Comparison of ENCODE assay signal across 11 mouse cellular contexts in genomic region chr7:26779799-26780416, GRCm38 (mm10). TPM values are rescaled to one million over a fixed set of nuclear protein-coding genes. Genes with fewer than 3 reads are reported as not detected.
DNase-seq lines count a peak whose midpoint lies in the region; ATAC-seq and TF ChIP-seq lines count a peak whose summit lies in the region.
"Had no signal": no experiment of that assay in that cellular context is flagged by ENCODE, and none has a peak within 500 bp of the region (broad histone marks: within the 10 kb centered on the region; RNA-seq: fewer than 3 reads in every experiment).

No protein-coding gene starts in this region.

- H3K4me3 ChIP-seq in limb, embryonic 11.5 days (ENCODE audit: low read depth, low read length) = no peak overlapping the region
- H3K4me3 ChIP-seq in limb, embryonic 10.5 days = no peak overlapping the region
- no peak overlapping the region for H3K4me3 ChIP-seq in hindbrain, embryonic 16.5 days (ENCODE audit: low read length)
- no peak overlapping the region for H3K4me3 ChIP-seq in neural tube, embryonic 15.5 days (replicated peaks)
- H3K4me3 ChIP-seq in thymus, adult 2 months (ENCODE audit: control insufficient read depth, insufficient read depth, low read length) = no peak overlapping the region

- no peaks in the 10 kb centered on the region for H3K9me3 ChIP-seq in limb, embryonic 11.5 days (ENCODE audit: control insufficient read depth, low read length)
- no peaks in the 10 kb centered on the region for H3K9me3 ChIP-seq in limb, embryonic 10.5 days (replicated peaks)
- H3K9me3 ChIP-seq in hindbrain, embryonic 16.5 days (ENCODE audit: control insufficient read depth, low read length) = no peaks in the 10 kb centered on the region
- H3K9me3 ChIP-seq in neural tube, embryonic 15.5 days (replicated peaks) = no peaks in the 10 kb centered on the region

- TF ChIP-seq POLR2A in thymus, adult 2 months (IDR thresholded peaks at IDR 0.05; ENCODE audit: control insufficient read depth, extremely low read depth, insufficient read depth, low read length, poor library complexity) = no peak

- no peak for DNase-seq in limb, embryonic 11.5 days (ENCODE audit: low spot score)
- no peak for DNase-seq in limb, embryonic 10.5 days (ENCODE audit: low spot score)
- DNase-seq in c-Kit-positive CD71-positive TER-119-positive erythroid progenitor cells, embryonic 14.5 days (ENCODE audit: low spot score) = peak; percentile 6
- no peak for DNase-seq in thymus, adult 2 months
- DNase-seq in kidney, adult 8-10 months = no peak
- DNase-seq: cerebellum, postnatal 25 days had no signal

- H3K4me1 ChIP-seq in limb, embryonic 11.5 days (ENCODE audit: control insufficient read depth, insufficient read depth, low read length) = no peaks in the 10 kb centered on the region
- no peaks in the 10 kb centered on the region for H3K4me1 ChIP-seq in limb, embryonic 10.5 days
- no peaks in the 10 kb centered on the region for H3K4me1 ChIP-seq in hindbrain, embryonic 16.5 days (ENCODE audit: control insufficient read depth, insufficient read depth, low read depth, low read length)
- H3K4me1 ChIP-seq in neural tube, embryonic 15.5 days = no peaks in the 10 kb centered on the region
- H3K4me1 ChIP-seq in thymus, adult 2 months (replicated peaks; ENCODE audit: control insufficient read depth, insufficient read depth, low read length) = no peaks in the 10 kb centered on the region

- H3K4me2 ChIP-seq in limb, embryonic 11.5 days (ENCODE audit: low read depth, severe bottlenecking) = no peak overlapping the region
- H3K4me2 ChIP-seq in hindbrain, embryonic 16.5 days (ENCODE audit: low read length) = peak overlapping the region; percentile 44; the same call in 1 of the 2 replicates
- peak overlapping the region; percentile 40 for H3K4me2 ChIP-seq in neural tube, embryonic 15.5 days

- no peaks in the 10 kb centered on the region for H3K27me3 ChIP-seq in limb, embryonic 11.5 days (ENCODE audit: control insufficient read depth, insufficient read depth, low read length)
- H3K27me3 ChIP-seq in limb, embryonic 10.5 days (ENCODE audit: low read depth, poor library complexity, severe bottlenecking) = no peaks in the 10 kb centered on the region
- H3K27me3 ChIP-seq in hindbrain, embryonic 16.5 days (replicated peaks; ENCODE audit: control insufficient read depth, insufficient read depth, low read length) = no peaks in the 10 kb centered on the region
- H3K27me3 ChIP-seq in neural tube, embryonic 15.5 days (replicated peaks) = no peaks in the 10 kb centered on the region
- no peaks in the 10 kb centered on the region for H3K27me3 ChIP-seq in thymus, adult 2 months (ENCODE audit: control insufficient read depth, insufficient read depth, low read length)

- H3K9ac ChIP-seq in limb, embryonic 11.5 days (ENCODE audit: low read length) = no peak overlapping the region
- H3K9ac ChIP-seq in hindbrain, embryonic 16.5 days (ENCODE audit: low read depth, low read length) = no peak overlapping the region
- H3K9ac ChIP-seq in neural tube, embryonic 15.5 days (replicated peaks) = no peak overlapping the region

- H3K36me3 ChIP-seq in limb, embryonic 11.5 days (ENCODE audit: control insufficient read depth, insufficient read depth, low read length) = no peaks in the 10 kb centered on the region
- H3K36me3 ChIP-seq in limb, embryonic 10.5 days = no peaks in the 10 kb centered on the region
- H3K36me3 ChIP-seq in hindbrain, embryonic 16.5 days (ENCODE audit: control insufficient read depth, insufficient read depth, low read length) = no peaks in the 10 kb centered on the region
- no peaks in the 10 kb centered on the region for H3K36me3 ChIP-seq in neural tube, embryonic 15.5 days
- H3K36me3 ChIP-seq in thymus, adult 2 months (ENCODE audit: control insufficient read depth, insufficient read depth, low read length) = no peaks in the 10 kb centered on the region

- peak; percentile 86; the same call in 1 of the 2 replicates for ATAC-seq in limb, embryonic 11.5 days (ENCODE audit: insufficient number of reproducible peaks, low FRiP score, low TSS enrichment, low read depth)
- peak; percentile 78 for ATAC-seq in hindbrain, embryonic 16.5 days
- ATAC-seq in neural tube, embryonic 15.5 days (ENCODE audit: low FRiP score) = peak; percentile 71
- no peak for ATAC-seq in frontal cortex, adult (ENCODE audit: low TSS enrichment)

- no peak overlapping the region for H3K27ac ChIP-seq in limb, embryonic 11.5 days (replicated peaks; ENCODE audit: low read depth, low read length)
- H3K27ac ChIP-seq in limb, embryonic 10.5 days = no peak overlapping the region
- H3K27ac ChIP-seq in hindbrain, embryonic 16.5 days (ENCODE audit: low read depth, low read length) = no peak overlapping the region
- H3K27ac ChIP-seq in neural tube, embryonic 15.5 days (replicated peaks) = no peak overlapping the region
- H3K27ac ChIP-seq in thymus, adult 2 months (ENCODE audit: control insufficient read depth, insufficient read depth, low read length) = no peak overlapping the region
- H3K27ac ChIP-seq: macrophage had no signal

- WGBS in limb, embryonic 11.5 days = 87% methylated on average over 5 of the region's 5 CpGs
- 76% methylated on average over 5 of the region's 5 CpGs for WGBS in limb, embryonic 10.5 days
- 85% methylated on average over 5 of the region's 5 CpGs for WGBS in hindbrain, embryonic 16.5 days
- WGBS in neural tube, embryonic 15.5 days = 84% methylated on average over 5 of the region's 5 CpGs
- WGBS in thymus, adult 2 months = 84% methylated on average over 5 of the region's 5 CpGs

- TF ChIP-seq CTCF in thymus, adult 2 months (IDR thresholded peaks at IDR 0.05; ENCODE audit: borderline replicate concordance, control insufficient read depth, extremely low read depth, insufficient read depth, low read length, poor library complexity) = no peak

RNA-seq across cellular contexts. Expression of gene Cyp2b19, which starts 23.0 kb away (rescaled TPM):
- not detected in 2 replicates for polyA plus RNA-seq in limb, embryonic 11.5 days (2014; fragmentation: Nextera tagmentation; extraction: Ambion mirVana)
- polyA plus RNA-seq in limb, embryonic 10.5 days (2016; fragmentation: Nextera tagmentation; extraction: Ambion mirVana) = not detected in 2 replicates
- 0.66 and 0.75 TPM in 2 replicates for polyA plus RNA-seq in hindbrain, embryonic 16.5 days (2015; fragmentation: Nextera tagmentation; extraction: Ambion mirVana)
- 0.36 and 0.52 TPM in 2 replicates for polyA plus RNA-seq in neural tube, embryonic 15.5 days (2015; fragmentation: Nextera tagmentation; extraction: Ambion mirVana)
- 2.0 and 3.2 TPM in 2 replicates for polyA plus RNA-seq in thymus, adult 2 months (2012; rRNA removed)
- polyA plus RNA-seq: intestine, embryonic 14.5 days; macrophage had no signal

RNA-seq across cellular contexts. Expression of gene Cyp2g1, which starts 28.8 kb away (rescaled TPM):
- not detected in 2 replicates for polyA plus RNA-seq in limb, embryonic 11.5 days (2014; fragmentation: Nextera tagmentation; extraction: Ambion mirVana)
- not detected in 2 replicates for polyA plus RNA-seq in limb, embryonic 10.5 days (2016; fragmentation: Nextera tagmentation; extraction: Ambion mirVana)
- polyA plus RNA-seq in hindbrain, embryonic 16.5 days (2015; fragmentation: Nextera tagmentation; extraction: Ambion mirVana) = not detected in 2 replicates
- not detected in 2 replicates for polyA plus RNA-seq in neural tube, embryonic 15.5 days (2015; fragmentation: Nextera tagmentation; extraction: Ambion mirVana)
- 1.6 and 2.2 TPM in 2 replicates for polyA plus RNA-seq in thymus, adult 2 months (2012; rRNA removed)
- polyA plus RNA-seq: intestine, embryonic 14.5 days; macrophage had no signal

RNA-seq across cellular contexts. Expression of gene Cyp2a5, which starts 55.2 kb away (rescaled TPM):
- polyA plus RNA-seq in limb, embryonic 11.5 days (2014; fragmentation: Nextera tagmentation; extraction: Ambion mirVana) = not detected in 2 replicates
- polyA plus RNA-seq in limb, embryonic 10.5 days (2016; fragmentation: Nextera tagmentation; extraction: Ambion mirVana) = not detected in 2 replicates
- 0.90 and 1.2 TPM in 2 replicates for polyA plus RNA-seq in hindbrain, embryonic 16.5 days (2015; fragmentation: Nextera tagmentation; extraction: Ambion mirVana)
- 0.28 and 0.32 TPM in 2 replicates for polyA plus RNA-seq in neural tube, embryonic 15.5 days (2015; fragmentation: Nextera tagmentation; extraction: Ambion mirVana)
- 11.7 and 19.9 TPM in 2 replicates for polyA plus RNA-seq in thymus, adult 2 months (2012; rRNA removed)
- polyA plus RNA-seq: intestine, embryonic 14.5 days; macrophage had no signal
